ENCODE assay signal across 23 mouse cellular contexts in the genomic region with DNA sequence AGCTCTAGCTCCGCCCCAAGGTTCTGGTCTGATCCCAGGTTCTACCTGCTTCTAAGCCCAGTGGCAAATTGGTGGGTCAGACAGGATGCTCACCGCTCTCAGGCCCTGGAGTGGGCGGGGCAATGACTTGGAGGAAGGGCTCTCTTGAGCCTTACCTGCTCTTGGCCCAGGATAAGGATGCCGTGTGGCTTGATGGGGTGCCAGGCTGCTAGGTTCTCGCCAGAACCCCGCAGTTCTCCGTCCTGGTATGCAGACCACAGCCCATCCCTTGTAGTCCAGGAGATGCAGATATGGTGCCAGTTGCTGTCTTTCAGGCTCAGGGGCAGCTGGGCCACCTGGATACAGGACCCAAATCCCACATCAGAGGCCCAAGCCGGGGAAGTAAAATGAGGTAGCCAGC. TPM values are rescaled to one million over a fixed set of nuclear protein-coding genes. Genes with fewer than 3 reads are reported as not detected.
"Had no signal": no experiment of that assay in that cellular context is flagged by ENCODE, and none has a peak within 500 bp of the region (broad histone marks: within the 10 kb centered on the region; RNA-seq: fewer than 3 reads in every experiment).

No protein-coding gene starts in this region.

- H3K9me3 ChIP-seq: liver, embryonic 13.5 days; midbrain, embryonic 12.5 days; midbrain, embryonic 15.5 days; neural tube, embryonic 13.5 days had no signal

- H3K9ac ChIP-seq: liver, embryonic 13.5 days; midbrain, embryonic 12.5 days; midbrain, embryonic 15.5 days; neural tube, embryonic 13.5 days had no signal

- H3K4me1 ChIP-seq: liver, embryonic 13.5 days had no signal

- H3K4me2 ChIP-seq: liver, embryonic 13.5 days; midbrain, embryonic 12.5 days; midbrain, embryonic 15.5 days; neural tube, embryonic 13.5 days had no signal

- H3K36me3 ChIP-seq: liver, embryonic 13.5 days; midbrain, embryonic 12.5 days; midbrain, embryonic 15.5 days had no signal

- H3K27ac ChIP-seq: left cerebral cortex, adult 2 months; liver, embryonic 13.5 days; midbrain, embryonic 12.5 days; midbrain, embryonic 15.5 days; neural tube, embryonic 13.5 days had no signal

- ATAC-seq: midbrain, embryonic 15.5 days had no signal

- H3K4me3 ChIP-seq: left cerebral cortex, adult 2 months; liver, embryonic 13.5 days; midbrain, embryonic 12.5 days; midbrain, embryonic 15.5 days; myocyte; neural tube, embryonic 13.5 days had no signal

- DNase-seq: kidney, adult 9 months; kidney, postnatal 14 days; kidney, postnatal 4 days; layer of hippocampus, adult 9-11 months; layer of hippocampus, postnatal 36 days; liver, embryonic 13.5 days; lung, adult 2 months; lung, postnatal 14 days; lung, postnatal 4 days; retina, postnatal 1 day; right cerebral cortex, postnatal 25 days; spleen, adult 18-20 months; thymus, postnatal 25 days had no signal

RNA-seq across cellular contexts. Expression of gene Npcd, which starts 43.9 kb away (rescaled TPM):
- polyA plus RNA-seq: kidney, embryonic 16.5 days; limb, embryonic 11.5 days; liver, adult 2 months; liver, embryonic 13.5 days; liver, embryonic 16.5 days; neural tube, embryonic 13.5 days; thymus, postnatal 0 days had no signal
